In genomic region chr11:66265336-66265990, GRCm38 (mm10) we compare ENCODE assay signal across 24 mouse cellular contexts.
DNase-seq lines count a peak whose midpoint lies in the region; ATAC-seq and TF ChIP-seq lines count a peak whose summit lies in the region.
"Had no signal": no experiment of that assay in that cellular context is flagged by ENCODE, and none has a peak within 500 bp of the region (broad histone marks: within the 10 kb centered on the region; RNA-seq: fewer than 3 reads in every experiment).

No protein-coding gene starts in this region.

- H3K4me1 ChIP-seq in lung, embryonic 15.5 days: no peaks in the 10 kb centered on the region
- no peaks in the 10 kb centered on the region for H3K4me1 ChIP-seq in lung, adult 2 months (ENCODE audit: control insufficient read depth, insufficient read depth, low read length)
- H3K4me1 ChIP-seq: embryonic facial prominence, embryonic 12.5 days; embryonic facial prominence, embryonic 15.5 days; hindbrain, embryonic 10.5 days; hindbrain, embryonic 13.5 days had no signal

- no peak overlapping the region for H3K9ac ChIP-seq in lung, embryonic 15.5 days
- H3K9ac ChIP-seq: embryonic facial prominence, embryonic 12.5 days; embryonic facial prominence, embryonic 15.5 days; forebrain, embryonic 15.5 days; hindbrain, embryonic 13.5 days had no signal

- WGBS in lung, embryonic 15.5 days: 25% methylated on average over 1 of the region's 1 CpGs
- 42% methylated on average over 1 of the region's 1 CpGs for WGBS in lung, adult 2 months

- TF ChIP-seq POLR2A in lung, adult 2 months (IDR thresholded peaks at IDR 0.05; ENCODE audit: borderline replicate concordance, extremely low read depth, low read depth, low read length): no peak

- no peaks in the 10 kb centered on the region for H3K36me3 ChIP-seq in lung, embryonic 15.5 days
- H3K36me3 ChIP-seq: embryonic facial prominence, embryonic 12.5 days; embryonic facial prominence, embryonic 15.5 days; forebrain, embryonic 15.5 days; G1E; hindbrain, embryonic 10.5 days; hindbrain, embryonic 13.5 days had no signal

- H3K27me3 ChIP-seq in lung, embryonic 15.5 days: no peaks in the 10 kb centered on the region
- H3K27me3 ChIP-seq: embryonic facial prominence, embryonic 12.5 days; embryonic facial prominence, embryonic 15.5 days; forebrain, embryonic 15.5 days; hindbrain, embryonic 13.5 days; Patski had no signal

- H3K27ac ChIP-seq in lung, embryonic 15.5 days: no peak overlapping the region
- H3K27ac ChIP-seq: embryonic facial prominence, embryonic 12.5 days; embryonic facial prominence, embryonic 15.5 days; forebrain, embryonic 15.5 days; hindbrain, embryonic 10.5 days; hindbrain, embryonic 13.5 days had no signal

- H3K9me3 ChIP-seq in lung, embryonic 15.5 days: no peaks in the 10 kb centered on the region
- H3K9me3 ChIP-seq: embryonic facial prominence, embryonic 12.5 days; embryonic facial prominence, embryonic 15.5 days; forebrain, embryonic 15.5 days; hindbrain, embryonic 10.5 days; hindbrain, embryonic 13.5 days had no signal

- peak; percentile 49 for DNase-seq in heart, adult 11 months
- DNase-seq in heart, postnatal 36 days: no peak
- no peak for DNase-seq in lung, adult 2 months
- DNase-seq in lung, postnatal 4 days: peak; percentile 6 to 59
- no peak for DNase-seq in lung, postnatal 10 days
- DNase-seq: adrenal gland, postnatal 10 days; adrenal gland, postnatal 36 days; B cell, adult 2 months; cerebellum, adult 11 months; cerebellum, adult 2 months; cerebellum, adult 9-11 months; cerebellum, postnatal 25 days; gastrocnemius, postnatal 10 days; gastrocnemius, postnatal 36 days had no signal

- no peak for TF ChIP-seq CTCF in lung, adult 2 months (IDR thresholded peaks at IDR 0.05; ENCODE audit: insufficient read depth, low read length)

- intact Hi-C loops in heart, postnatal 36 days (cut with DNase I): no loop called here

- no peak overlapping the region for H3K4me2 ChIP-seq in lung, embryonic 15.5 days
- H3K4me2 ChIP-seq: embryonic facial prominence, embryonic 12.5 days; embryonic facial prominence, embryonic 15.5 days; forebrain, embryonic 15.5 days; heart, embryonic 11.5 days; hindbrain, embryonic 13.5 days had no signal

- H3K4me3 ChIP-seq in lung, embryonic 15.5 days: no peak overlapping the region
- no peak overlapping the region for H3K4me3 ChIP-seq in lung, adult 2 months (replicated peaks; ENCODE audit: extremely low read depth, low read depth, low read length)
- H3K4me3 ChIP-seq: embryonic facial prominence, embryonic 12.5 days; embryonic facial prominence, embryonic 15.5 days; forebrain, embryonic 15.5 days; hindbrain, embryonic 10.5 days; hindbrain, embryonic 13.5 days had no signal

- peak; percentile 92 for ATAC-seq in lung, embryonic 15.5 days (ENCODE audit: borderline replicate concordance, extremely low read depth, low FRiP score, low TSS enrichment)
- ATAC-seq: forebrain, embryonic 15.5 days; hindbrain, embryonic 16.5 days; Patski had no signal

Comparison
In these comparisons a context has a peak if more than half of its experiments do, and no peak if none do; other contexts are left out.
1. DNase-seq: peak in heart, adult 11 months (single experiment) and lung, postnatal 4 days (2 of 2); none in heart, postnatal 36 days (0 of 2), lung, adult 2 months (single experiment) and lung, postnatal 10 days (single experiment).